Mouse (Mus musculus) R1 (cell line): ENCODE measurements around the gene Gm20708.
A peak's percentile ranks its signal among the peaks of the same experiment; 100 is the strongest.
"Not testable (repeated sequence)": the region's sequence is repeated elsewhere in the genome, so short reads cannot be mapped to it uniquely, and the experiment has no call there.

ENCODE experiments used
- DNase-seq: peaks from one replicate; pipeline ENCODE4 v3.0.0-alpha.2; 2018; ENCODE audit warnings: low read depth, low spot score

Gene Gm20708

DNA sequence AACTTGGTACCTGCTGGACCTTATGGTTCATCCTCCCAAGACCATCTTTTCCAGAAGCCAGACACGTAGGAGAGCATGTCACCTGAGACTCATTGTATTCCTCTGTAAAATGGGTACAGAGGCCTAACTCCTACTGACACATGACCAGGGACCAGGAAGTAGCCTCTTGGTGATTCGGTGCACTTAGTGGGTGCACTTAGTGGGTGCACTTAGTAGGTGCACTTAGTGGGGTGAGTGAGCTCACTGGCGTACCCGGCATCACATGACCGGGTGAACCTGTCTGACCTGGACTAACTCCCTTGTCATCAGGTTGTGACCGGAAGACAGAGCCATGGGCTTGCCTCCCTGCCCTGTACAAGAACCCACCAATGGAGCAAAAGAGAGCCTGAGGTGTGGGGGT, 2.7 kb upstream of the Gm20708 start:
- no peak for DNase-seq

DNA sequence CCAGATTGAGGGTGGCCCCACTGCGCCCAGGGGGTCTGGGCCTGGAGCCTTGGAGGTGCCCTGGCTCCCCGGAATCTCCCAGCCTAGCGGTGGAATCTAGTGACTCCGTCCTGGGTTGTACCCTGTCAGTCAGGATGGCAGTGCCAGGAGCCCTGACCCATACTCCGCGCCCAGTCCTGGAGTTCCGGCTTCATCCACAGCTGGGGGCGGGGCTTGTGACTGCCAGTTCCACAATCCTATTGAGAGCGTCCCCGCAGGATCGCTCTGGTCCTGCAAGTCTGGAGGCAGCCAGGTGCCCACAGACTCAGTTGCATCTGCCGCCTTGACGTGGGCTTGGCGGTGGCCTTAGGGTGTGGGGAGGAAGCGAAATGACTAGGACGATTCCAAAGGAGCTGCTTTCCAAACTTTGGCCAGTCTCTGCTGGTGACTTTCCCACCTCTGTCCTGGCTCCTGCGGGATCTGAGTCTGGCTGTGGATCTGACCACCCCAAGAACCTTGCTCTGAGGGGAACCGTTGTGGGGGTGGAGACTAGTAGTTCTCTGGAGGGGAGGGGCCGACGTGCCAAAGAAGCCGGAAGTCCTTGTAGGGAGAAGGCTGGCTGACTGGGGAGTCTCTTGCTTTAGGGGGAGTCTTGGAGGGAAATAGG, 1.1 kb downstream of the Gm20708 start:
- peak; percentile 94 for DNase-seq

DNA sequence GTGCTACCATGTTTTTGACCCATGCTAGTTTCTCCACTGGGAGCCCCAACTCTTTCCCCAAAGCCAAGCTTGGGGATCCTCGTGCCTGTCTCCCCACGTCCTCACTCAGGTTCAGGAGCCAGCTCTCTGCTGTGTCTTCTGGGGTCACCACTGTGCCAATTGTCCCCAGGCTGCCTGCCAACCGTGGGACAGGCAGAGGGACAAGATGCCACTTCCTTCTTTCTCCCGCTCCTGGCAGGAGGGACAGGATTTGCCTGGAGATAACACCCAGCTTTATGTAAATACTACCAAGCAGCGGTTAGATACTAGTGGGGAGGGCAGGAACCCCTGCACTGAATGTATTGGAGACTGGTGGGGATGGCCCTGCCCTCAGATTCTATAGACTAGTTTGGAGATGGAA, 4.4 kb downstream of the Gm20708 start:
- no peak for DNase-seq

DNA sequence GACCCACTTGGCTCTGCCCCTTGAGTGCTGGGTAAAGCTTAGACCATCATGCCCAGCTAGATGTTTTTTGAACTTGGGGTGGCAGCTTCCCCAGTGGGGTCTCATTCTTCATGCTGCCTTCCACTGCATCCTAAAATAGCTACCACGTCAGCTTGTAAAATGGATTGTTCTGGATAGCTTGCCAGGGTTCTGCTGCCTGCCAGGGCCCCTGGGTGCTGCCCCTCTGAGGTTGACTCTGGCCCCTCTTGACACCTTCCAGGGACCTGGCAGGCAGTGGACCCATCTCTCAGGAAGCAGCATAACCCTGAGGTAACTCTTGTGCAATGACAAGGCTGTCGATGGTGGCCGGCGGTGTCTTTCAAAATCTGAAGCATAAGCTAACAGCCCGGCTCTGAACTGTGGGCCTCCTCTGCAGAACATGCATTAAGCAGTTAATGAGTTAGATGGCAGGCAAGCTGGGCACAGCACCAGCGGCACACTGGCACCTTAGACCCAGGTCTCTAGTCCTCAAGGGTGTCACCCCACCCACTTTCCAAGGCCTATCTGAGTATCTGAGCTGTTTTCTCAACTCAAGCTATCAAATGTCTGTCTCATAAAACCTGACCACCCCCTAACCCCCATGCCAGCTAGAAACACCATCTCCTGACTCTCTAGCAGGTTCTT, 5.4 kb downstream of the Gm20708 start:
- DNase-seq: no peak

DNA sequence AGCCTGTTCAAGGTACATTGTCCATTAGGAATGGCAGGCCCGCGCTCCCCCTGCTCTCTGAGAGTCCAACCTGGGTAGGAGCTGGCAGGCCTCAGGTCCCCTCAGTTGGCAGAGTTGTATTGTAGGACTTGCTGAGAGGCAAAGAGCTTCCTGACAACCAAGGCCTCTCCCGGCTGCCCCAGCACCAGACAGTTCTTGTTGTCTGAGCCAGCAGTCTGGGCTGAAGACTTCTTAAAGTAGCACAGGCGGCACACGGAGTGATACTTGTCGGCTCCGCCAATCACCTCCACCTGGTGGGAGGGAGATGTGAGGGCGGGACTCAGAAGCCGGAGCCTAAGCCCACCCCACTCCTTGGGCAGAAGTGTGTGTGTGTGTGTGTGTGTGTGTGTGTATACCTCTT, 6.4 kb downstream of the Gm20708 start:
- not testable (repeated sequence) for DNase-seq

DNA sequence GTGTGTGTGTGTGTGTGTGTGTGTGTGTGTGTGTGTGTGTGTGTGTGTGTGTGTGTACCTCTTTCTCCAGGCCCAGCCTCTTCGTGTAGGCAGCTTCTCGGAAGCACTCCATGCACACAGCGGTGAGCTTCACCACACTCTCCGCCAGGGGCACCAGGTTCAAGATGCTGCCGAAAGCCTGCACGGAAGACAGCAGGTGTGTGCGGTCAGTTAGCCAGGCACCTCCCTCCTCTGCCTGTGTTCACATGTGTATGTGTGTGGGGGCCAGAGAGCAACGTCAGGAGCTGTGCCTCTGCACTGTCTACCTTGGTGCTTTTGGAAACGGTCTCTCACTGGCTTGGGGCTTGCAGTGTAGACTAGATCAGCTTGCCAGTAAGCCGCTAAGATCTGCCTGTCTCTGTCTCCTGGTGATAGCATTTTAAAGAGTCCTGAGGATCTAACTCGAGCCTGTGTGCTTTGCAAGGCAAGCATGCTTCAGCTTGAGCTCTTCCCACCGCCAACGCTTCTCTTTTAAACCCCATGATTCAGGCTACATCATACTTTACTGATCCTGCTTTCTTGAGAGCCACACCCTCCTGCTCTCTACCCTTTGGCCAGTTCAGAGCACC, 7.0 kb downstream of the Gm20708 start:
- DNase-seq: peak; percentile 56

DNA sequence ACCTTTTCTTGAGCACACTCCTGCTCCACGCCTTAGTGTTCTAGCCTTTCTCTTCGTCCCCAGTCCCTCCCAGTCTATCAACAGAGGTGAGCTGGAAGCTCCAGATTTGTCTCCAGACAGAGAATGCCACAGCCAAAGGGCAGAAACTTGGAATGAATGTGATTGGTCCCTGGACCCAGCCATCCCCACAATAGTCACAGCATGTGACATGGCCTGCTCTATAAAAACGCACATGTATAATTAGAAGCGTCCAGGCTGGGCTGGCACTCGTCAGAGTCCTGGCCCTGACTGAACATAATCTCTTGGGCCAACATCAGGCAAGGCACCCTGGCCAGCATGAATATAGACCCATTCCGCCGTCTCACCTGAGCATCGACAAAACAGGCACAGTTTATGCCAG, 9.6 kb downstream of the Gm20708 start:
- peak; percentile 23 for DNase-seq

DNA sequence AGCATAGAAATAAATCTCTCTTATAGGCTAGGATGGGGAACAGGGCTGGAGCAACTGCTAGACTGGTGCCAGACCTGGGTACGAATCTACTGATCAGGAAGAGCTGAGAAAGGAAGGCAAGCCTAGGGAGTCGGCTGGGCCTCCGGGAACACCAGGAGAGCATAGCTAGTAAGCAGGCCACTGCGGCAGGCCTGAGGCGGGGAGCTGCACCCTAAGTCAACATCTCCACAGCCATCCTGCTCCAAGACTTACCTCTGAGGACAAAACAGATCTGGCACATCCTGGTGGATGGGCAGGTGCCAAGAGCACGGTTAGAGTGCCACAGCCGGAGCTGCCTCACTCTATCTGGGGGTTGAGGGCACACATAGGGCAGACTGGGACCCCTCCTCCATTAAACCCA, 10.7 kb downstream of the Gm20708 start:
- no peak for DNase-seq

DNA sequence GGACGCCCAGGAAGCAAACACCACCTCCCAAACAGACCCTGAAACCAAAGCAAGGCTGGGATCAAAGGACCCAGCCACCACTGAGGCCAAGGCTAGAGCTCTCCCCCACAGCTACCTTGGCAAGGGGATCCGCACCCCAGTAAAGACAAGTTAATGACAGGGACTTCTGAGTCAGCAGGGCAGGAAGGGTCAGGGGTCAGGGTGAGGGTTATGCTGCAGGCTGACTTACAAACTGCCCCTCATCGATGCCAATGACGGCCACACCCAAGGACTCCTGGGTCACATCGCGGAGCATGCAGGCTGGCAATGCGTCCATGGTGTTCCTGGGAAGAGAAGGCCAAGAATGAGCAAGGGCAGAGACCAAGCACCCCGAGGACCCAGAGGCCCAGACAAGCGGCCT, 12.4 kb downstream of the Gm20708 start:
- no peak for DNase-seq

DNA sequence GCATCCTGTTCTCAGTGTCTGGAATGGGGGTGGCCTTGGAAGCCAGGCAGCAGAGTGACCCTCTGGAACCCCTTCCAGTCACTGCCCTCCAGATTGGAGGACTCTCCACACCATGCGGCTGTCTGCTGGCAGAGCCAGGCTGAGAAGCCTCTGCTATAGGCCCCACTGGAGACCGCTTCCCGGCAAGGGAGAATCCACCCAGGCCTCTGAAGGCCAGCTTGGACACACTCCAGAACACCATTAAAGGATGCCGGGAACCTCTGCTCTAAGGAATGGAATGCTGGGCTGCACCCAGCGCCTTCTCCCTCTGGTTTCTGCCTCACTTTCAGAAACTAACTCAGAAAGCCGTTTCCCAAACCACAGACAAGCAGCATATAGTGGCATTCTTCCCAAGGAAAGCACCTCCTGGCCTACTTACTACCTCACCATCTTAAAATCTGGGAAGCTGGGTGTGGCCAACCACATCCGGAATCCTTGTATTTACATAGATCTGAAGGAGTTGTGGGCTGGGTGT, 13.3 kb downstream of the Gm20708 start:
- peak; percentile 86 for DNase-seq

DNA sequence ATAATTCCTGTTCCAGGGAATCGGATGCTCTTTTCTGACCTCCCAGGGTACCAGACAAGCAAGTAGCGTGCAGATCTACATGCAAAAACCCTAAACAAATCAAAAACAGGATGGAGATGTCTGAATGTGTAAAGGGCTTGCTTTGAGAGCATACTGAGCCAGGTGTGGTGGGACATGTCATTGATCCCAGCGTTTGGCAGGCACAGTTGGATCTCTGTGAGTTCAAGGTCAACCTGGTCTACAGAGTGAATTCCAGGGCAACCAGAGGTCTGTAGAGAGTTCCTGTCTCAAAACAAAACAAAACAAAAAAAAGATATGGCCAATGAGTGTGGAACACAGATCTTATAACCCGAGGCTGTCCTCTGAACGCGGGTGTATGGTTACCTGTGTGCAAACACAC, 13.9 kb downstream of the Gm20708 start:
- peak; percentile 80 for DNase-seq

DNA sequence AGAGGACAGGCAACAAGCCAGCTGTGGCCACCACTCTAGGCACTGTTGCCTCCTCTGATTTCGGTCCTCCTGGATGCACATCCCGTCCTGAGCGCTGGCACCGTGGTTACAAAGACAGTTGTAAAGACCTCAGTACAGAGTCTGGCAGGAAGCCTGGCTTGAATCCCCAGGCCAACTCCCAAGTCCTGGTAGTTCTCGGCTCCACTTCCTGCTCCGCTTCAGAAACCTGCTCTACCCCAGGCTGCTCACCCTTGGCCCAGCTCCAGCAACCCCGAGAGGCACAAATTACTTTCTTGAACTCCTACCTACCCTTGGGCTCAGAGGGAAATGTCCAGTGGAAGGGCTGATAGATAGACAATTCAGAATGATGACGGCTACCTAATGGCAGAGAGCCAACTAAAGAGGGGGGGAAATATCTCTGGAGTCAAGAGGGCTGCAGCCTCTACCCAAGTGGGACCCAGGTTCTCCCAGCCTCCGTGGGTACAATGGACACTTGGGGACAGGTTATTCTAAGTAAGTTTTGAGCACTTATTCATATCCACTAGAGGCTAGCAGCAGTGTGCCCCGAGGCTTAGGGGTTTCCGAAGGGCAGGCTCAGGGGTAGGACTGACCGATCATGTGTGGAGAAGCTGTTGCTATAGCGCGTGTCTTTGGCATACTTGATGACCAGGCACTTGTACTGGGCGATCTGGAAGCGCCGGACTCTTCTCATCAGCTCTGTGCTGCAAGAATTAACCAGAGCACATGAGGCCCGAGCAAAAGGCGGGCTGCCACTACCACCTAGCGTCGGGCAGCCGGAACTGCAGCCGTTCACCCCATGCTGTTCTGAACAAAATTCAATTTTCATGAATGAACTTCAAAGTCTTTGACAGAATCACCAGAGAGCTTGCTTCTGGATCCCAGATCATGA, 14.8 kb downstream of the Gm20708 start:
- DNase-seq: peak; percentile 81

DNA sequence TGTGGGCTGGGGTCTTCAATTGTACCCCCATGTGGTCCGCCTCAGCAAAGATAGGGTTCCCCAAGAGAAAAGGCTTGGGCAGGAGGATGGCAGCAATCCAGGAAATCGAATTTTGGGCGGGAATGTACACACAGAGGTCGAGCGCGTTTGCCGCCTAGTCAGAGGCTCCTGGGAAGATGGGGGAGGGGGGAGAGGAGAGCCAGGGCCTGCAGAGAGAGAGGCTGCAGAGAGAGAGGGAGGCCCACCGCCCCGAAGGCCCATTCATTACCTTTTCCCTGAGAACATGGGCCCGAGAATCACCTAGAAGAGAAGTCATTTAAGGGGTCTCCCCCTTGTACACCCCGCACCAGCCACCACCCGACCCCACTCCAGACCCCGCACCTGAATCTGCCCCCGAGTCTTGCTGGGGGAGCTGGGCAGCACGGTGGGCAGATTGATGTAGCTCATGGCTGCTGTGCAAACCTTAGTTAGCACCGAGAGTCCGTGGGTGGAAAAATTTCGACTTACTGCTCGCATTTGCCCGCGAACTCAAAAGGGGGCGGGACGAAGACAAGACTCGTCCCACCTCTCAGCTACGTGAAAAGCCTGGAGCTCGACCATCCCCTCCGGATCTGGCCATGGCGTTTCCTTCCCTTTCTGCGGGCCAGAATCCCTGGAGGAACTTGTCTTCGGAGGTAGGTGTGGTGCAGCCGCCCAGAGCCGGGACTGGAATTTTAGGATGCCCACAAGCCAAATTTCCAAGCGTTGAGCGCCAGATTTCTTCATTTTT, 16.0 kb downstream of the Gm20708 start, which contains the start of the genes Afmid and Tk1:
TSS of gene Afmid (plus strand) at position 592 of the 769 bp plus-strand sequence.
TSS of gene Tk1 (minus strand) at position 760 of the 769 bp plus-strand sequence.
- DNase-seq: peak; percentile 97

DNA sequence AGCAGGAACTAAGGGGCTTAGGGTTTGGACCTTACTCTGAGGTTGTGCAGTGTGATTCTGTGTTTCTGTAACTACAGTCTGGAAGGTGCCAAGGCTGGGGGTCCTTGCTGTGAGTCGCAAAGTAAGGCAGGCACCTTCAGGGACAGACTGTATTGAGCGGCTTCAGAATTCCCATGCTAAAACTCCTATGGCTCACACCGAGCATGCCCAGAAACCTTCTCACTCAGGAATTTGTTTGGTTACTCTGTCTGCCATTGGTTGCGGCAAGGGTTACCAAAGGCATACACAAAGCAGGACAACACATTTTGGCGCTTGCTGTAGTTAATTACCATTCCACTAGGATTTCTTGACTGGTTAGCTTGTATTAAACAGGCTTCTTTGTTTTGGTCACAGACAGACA, 16.7 kb downstream of the Gm20708 start:
- peak; percentile 83 for DNase-seq

DNA sequence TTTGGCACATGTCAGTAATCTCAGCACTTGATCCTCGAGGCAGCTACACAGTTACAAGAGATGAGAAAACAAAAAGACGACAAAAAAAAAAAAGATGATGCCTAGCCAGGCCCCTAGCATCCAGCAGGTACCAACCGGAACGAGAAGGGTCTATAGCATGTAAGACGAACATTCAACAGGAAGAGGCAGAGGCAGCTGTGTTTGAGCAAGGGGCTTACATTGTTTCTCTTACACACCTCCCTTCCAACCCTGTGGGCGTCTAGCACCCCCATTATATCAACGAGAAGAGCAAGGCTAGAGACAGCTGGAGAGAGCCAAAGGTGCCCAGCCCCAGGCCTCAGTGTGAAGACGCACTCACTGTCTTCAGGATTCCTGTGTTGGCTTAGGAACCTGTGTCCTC, 17.4 kb downstream of the Gm20708 start:
- no peak for DNase-seq

DNA sequence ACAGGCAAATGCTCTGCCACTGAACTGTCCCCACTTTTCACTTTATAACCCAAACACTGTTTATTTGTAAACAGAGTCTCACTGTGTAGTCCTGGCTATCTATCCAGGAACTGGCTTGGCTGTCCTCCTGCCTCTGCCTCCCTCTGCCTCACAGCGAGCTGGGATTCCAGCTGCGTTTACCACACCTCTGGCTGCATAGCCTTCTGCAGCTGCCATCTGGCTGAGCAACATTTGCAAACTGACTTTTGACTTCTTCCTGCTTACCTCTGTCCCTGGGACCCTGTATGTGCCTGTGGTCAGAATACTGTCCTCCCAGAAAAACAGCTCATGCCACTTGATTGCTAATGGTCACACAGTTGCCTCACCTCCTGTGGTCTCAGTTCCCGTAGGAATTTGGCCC, 17.9 kb downstream of the Gm20708 start:
- no peak for DNase-seq

DNA sequence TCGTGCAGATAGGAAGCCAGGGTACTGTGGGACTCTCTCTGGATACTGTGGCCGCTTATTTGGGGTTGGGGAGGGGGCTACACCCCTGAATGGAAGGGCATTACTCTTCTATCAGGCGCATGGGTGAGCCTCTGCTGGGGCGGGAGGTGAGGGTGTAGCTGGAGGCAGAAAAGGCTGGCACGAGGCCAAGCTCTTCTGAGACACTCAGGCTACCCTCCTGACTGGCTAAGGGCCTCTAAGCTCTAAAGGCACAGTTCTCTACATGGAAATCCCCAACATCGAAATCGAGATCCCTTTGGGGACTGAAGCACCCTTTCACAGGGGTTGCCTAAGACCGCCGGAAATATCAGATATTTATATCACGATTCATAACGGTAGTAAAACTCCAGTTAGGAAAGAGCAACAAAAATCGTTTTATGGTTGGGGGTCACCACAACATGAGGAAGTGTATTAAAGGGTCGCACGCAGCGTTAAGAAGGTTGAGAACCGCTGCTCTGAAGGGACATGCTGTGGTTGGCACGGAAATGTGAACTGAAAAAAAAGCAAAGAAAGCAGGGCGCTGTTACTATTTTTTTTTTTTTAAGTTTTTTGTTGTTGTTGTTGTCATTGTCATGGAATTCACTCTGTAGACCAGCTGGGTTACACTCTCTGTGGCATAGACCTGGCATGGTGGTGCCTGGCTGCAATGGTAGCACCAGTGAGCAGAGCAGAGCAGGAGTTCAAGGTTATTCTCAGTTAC, 18.9 kb downstream of the Gm20708 start:
- DNase-seq: no peak

DNA sequence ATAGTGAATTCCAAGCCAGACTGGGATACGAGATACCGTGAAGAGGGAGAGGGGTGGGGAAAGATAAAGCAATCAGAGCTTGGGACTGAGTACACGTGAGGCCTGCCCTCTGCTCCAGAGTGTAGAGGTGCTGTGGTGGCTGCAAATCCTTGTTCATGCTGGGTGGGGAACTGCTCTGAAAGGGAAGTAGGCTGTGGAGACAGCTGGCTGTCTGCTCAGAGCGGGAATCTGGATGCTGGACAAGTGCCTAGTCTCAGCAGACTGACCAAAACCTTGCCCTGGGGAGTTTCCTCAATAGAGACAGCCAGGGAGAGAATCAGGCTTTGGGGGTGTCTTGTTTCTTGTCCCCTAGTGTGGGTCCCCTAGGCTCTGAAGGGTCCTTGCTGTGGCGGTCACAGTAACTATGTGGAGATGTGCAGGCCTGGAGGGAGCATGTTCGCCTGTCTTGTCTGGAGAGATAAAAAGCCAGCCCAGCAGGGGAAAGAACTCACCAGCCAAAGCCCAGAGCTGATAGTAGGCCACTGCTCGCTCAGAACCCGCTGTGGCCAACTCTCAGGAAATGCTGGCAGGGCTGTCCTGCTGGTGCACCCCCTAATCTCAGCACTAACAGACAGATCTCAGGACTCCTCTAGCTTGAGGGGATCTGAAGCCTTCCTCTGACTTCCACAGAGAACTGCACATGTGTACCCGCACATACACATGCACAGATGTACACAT, 19.6 kb downstream of the Gm20708 start:
- no peak for DNase-seq

DNA sequence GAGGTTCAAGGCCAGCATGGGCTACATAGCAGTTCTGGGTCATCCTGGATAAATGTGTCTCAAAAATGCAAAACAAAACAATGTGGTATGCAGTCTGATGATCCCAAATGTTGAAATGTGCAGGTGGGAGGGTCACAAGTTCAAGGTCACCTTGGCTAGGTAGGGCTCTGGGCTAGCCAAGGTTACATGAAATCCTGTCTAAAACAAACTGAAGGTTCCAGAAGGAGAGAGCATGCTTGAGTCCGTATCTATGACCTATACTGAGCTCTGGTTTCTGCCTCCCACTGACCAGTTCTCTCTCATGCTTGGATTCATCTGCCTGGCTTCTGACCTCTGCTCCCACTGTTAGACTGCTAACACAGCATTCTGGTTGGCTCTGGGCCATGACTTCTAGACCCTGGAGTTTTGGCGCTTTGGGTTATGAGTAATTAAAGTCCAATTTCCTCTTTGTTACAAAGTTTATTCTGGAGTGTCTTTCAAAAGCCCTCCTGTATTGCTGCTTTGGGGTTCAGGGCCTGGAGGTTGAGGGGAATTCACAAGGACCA, 20.3 kb downstream of the Gm20708 start:
- DNase-seq: peak; percentile 41
